Mouse (Mus musculus) layer of hippocampus, adult 6 months (tissue): ENCODE measurements around the gene Mpp1. TPM values are rescaled to one million over a fixed set of nuclear protein-coding genes. Genes with fewer than 3 reads are reported as not detected.

Source experiments
- long read RNA-seq, 2 experiments: library from polyadenylated mRNA; unstranded; transcript quantifications; one replicate each; pipeline ENCODE4 v2.0.0; 2019 to 2020
- polyA plus RNA-seq: library from polyadenylated mRNA; unstranded; fragments of <200 nt; fragmentation: Nextera tagmentation; gene quantifications from 2 replicates; pipeline ENCODE4 v1.2.3, GENCODE M21; 2021

Mpp1 gene
- polyA plus RNA-seq, result 43.6 and 45.0 TPM in 2 replicates
- long read RNA-seq, experiment 1, transcript Mpp1-201 (12 exons, 2,525 nt), result major isoform, 122 of 141 reads
- long read RNA-seq, experiment 1, partial matches to known transcripts, result 14 of 141 reads
- long read RNA-seq, experiment 1, other reads (novel, unspliced or antisense), result 5 of 141 reads
- long read RNA-seq, experiment 2, transcript Mpp1-201 (12 exons, 2,525 nt), result major isoform, 366 of 381 reads
- long read RNA-seq, experiment 2, partial matches to known transcripts, result 3 of 381 reads
- long read RNA-seq, experiment 2, other reads (novel, unspliced or antisense), result 12 of 381 reads

DNA sequence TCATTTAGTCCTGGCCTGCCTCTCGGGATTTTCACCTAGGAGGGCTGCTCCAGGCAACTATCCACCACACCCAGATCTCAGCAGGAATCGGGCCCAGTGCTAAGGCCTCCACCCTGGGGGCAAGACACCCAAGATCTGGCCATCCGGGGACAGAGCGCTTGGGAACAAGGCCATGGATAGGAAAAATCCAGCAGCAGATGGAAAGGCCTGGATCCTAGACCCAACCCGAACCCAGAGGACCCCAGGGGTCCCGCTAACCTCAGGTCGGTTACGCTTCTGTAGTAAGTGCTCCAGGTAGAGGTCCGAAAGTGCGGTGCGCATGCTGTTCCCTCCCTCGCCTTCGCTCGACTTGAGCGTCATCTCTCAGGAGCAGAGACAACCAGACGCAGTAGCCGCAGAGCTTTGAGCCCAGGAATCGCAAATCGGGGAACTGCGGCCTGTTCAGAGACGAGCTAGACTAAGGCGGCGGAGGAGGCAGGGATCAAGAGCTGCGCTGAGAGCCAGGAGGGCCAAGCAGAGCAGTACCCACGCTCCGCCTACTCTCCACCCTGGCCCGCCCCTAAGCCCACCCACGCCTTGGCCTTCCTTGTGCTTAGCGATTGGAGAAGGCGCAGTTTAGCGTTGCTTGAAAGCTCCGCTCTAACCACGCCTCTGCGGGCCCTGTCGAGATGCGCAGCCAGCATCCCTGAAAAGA is at the start of gene Mpp1:
Gene Mpp1, minus strand, starts transcription at position 550 of the 694 bp plus-strand sequence.

DNA sequence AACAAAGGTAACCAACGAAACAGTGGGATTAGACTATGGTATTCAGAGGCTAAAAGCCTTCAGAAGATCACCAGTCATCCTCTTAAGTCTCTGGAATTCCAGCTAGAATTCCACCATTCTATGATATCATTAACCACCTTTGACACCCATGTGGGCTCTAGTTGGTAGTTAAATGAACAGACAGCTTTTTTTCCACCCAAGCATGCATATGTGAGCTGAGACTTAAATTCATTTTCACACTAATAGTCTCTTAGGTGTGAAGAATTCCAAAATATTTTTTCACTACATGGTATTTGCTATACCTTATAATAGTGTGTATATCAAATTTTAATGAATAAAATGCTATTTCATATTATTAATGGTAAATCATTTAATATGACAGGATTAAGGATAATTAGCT is 32.9 kb upstream of the Mpp1 start, which contains the start of gene Smim9:
Gene Smim9, minus strand, starts transcription at position 101 of the 400 bp plus-strand sequence.

DNA sequence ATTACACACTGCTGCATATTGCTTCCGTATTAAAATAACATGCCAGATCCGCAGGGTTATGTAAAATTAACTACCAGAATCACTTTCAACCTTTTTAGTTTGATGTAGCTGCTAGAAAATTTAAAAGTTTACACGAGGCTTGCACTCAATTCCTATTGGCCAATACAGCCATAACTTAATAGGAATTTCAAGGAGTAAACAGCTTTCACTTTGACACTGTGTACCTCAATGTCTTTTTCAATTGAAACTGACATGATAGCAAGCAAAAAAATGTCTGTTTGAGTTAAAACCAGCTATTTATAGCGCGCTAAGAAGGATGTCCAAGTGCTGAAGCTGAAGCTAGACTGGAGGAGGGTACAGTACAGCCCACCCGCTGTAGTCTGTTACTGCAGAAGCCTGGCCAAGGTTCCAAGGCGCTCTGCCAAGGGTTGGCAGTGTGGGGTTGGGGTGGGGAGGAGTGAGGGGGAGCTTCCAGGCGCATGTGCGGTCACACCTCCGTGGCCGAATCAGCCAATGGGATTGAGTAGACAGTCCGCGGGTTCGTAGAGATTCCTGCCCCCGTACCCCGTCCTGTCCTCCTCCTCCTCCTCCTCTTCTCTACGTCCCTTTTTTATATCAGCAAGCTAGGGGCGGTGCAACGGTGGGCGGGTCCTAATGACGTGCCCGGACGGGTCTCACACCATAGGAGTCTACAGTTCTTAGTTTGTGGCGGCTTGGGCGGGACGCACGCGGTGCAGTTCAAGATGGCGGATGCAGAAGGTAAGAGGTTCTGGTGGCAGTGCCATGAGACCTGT is 35.2 kb downstream of the Mpp1 start, which contains the start of gene Dkc1:
Gene Dkc1, plus strand, starts transcription at position 486 of the 794 bp plus-strand sequence.

DNA sequence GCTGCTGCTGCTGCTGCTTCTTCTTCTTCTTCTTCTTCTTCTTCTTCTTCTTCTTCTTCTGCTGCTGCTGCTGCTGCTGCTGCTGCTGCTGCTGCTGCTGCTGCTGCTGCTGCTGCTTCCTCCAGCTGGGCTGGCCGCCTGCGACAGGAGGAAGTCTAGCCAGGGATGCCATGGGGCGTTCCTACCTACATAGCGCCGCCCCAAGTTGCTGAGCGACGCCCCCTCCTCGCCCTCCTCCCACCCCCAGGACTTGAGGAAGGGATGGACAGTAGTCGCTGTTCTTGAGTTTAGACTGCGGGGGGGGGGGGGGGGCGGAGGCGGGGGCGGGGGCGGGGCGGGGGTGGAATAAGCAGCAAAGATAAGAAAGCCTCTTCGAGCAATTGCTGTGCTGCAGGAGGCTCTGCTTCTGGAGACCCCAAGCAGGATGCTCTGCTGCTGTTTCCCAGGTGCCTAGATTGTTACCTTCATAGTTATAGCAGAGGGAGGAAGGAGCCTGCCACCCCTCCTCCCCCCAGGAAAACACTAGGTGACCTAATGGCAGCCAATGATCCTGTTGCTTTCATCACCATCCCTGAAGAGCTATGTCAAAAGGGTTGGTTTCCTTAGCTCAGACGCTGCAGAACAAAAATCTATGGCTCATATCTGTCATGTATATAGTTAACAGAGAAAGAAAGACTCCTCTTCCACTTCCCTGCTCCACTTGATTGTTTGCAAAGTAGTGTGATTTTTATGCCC is 45.9 kb downstream of the Mpp1 start, which contains the start of gene Gab3:
Gene Gab3, minus strand, starts transcription at position 685 of the 735 bp plus-strand sequence.

Other genes with a start within 250 kb of the Mpp1 start
- gene Gab3, start 45.6 kb downstream of the Mpp1 start, polyA plus RNA-seq, result 2.3 and 2.6 TPM in 2 replicates
- gene Dkc1, start 35.2 kb downstream of the Mpp1 start, polyA plus RNA-seq, result 34.8 and 36.6 TPM in 2 replicates
- gene Smim9, start 32.8 kb upstream of the Mpp1 start, polyA plus RNA-seq, result not detected in 2 replicates